Mouse (Mus musculus) myocyte (in vitro differentiated cells): Measurements from ENCODE around the gene Fus. TPM values are rescaled to one million over a fixed set of nuclear protein-coding genes. Genes with fewer than 3 reads are reported as not detected.

Experiments
- H3K27me3 ChIP-seq: one replicate; pipeline ENCODE4 v1.6.1; 2011; ENCODE audit not compliant: control insufficient read depth, insufficient read depth, insufficient read length
- H3K36me3 ChIP-seq: one replicate; pipeline ENCODE4 v1.6.1; 2011; ENCODE audit not compliant: control insufficient read depth, insufficient read depth
- H3K4me2 ChIP-seq: one replicate; pipeline ENCODE4 v1.6.1; 2011; ENCODE audit warnings: low read depth, control low read depth
- H3K4me3 ChIP-seq: one replicate; pipeline ENCODE4 v1.5.1; 2011; ENCODE audit warnings: mild to moderate bottlenecking, control low read depth, moderate library complexity
- H3K79me2 ChIP-seq: one replicate; pipeline ENCODE4 v1.6.1; 2011; ENCODE audit not compliant: control insufficient read depth, insufficient read depth
- H3ac ChIP-seq: one replicate; pipeline ENCODE4 v1.6.1; 2011; ENCODE audit not compliant: control insufficient read depth, insufficient read length
- CEBPB ChIP-seq: IDR thresholded peaks from 2 replicates; pipeline ENCODE4 v1.6.1; 2011; ENCODE audit warnings: mild to moderate bottlenecking, moderate library complexity; ENCODE audit not compliant: poor library complexity, insufficient read depth, severe bottlenecking
- E2F4 ChIP-seq: IDR thresholded peaks from one replicate; pipeline ENCODE4 v1.6.1; 2011; ENCODE audit warnings: mild to moderate bottlenecking, control low read depth, moderate library complexity; ENCODE audit not compliant: insufficient read depth
- MAX ChIP-seq: IDR thresholded peaks from one replicate; pipeline ENCODE4 v1.6.1; 2011; ENCODE audit warnings: low read depth, mild to moderate bottlenecking, control low read depth
- MYOD1 ChIP-seq, 3 experiments: IDR thresholded peaks; one replicate each; pipeline ENCODE4 v1.6.1; 2011; ENCODE audit warnings: control low read depth in 2 of 3, low read depth in 2 of 3, mild to moderate bottlenecking in 2 of 3, moderate library complexity in 1 of 3; ENCODE audit not compliant: insufficient read length in 2 of 3, control insufficient read depth in 1 of 3
- MYOG ChIP-seq, 3 experiments: IDR thresholded peaks; one replicate each; pipeline ENCODE4 v1.6.1; 2011; ENCODE audit warnings: control low read depth in 2 of 3, low read depth in 2 of 3, mild to moderate bottlenecking in 2 of 3; ENCODE audit not compliant: insufficient read length in 2 of 3, control insufficient read depth in 1 of 3, insufficient read depth in 1 of 3
- POLR2A ChIP-seq: IDR thresholded peaks from one replicate; pipeline ENCODE4 v1.6.1; 2011; ENCODE audit warnings: low read depth, mild to moderate bottlenecking, control low read depth, moderate library complexity; ENCODE audit not compliant: insufficient read length
- POLR2AphosphoS2 ChIP-seq: IDR thresholded peaks from one replicate; pipeline ENCODE4 v1.6.1; 2011; ENCODE audit warnings: low read depth, control low read depth; ENCODE audit not compliant: insufficient read length
- REST ChIP-seq: IDR thresholded peaks from one replicate; pipeline ENCODE4 v1.6.1; 2011; ENCODE audit warnings: mild to moderate bottlenecking, control low read depth, moderate library complexity; ENCODE audit not compliant: insufficient read depth, insufficient read length
- SRF ChIP-seq: IDR thresholded peaks from one replicate; pipeline ENCODE4 v1.6.1; 2011; ENCODE audit warnings: low read depth; ENCODE audit not compliant: control insufficient read depth, insufficient read length
- TCF12 ChIP-seq: IDR thresholded peaks from one replicate; pipeline ENCODE4 v1.6.1; 2011; ENCODE audit warnings: mild to moderate bottlenecking, control low read depth; ENCODE audit not compliant: poor library complexity, insufficient read depth, severe bottlenecking
- TCF3 ChIP-seq: IDR thresholded peaks from one replicate; pipeline ENCODE4 v1.6.1; 2011; ENCODE audit warnings: low read depth, control low read depth; ENCODE audit not compliant: insufficient read length
- USF1 ChIP-seq: IDR thresholded peaks from one replicate; pipeline ENCODE4 v1.6.1; 2011; ENCODE audit warnings: low read depth, mild to moderate bottlenecking, control low read depth, moderate library complexity
- polyA plus RNA-seq: library from polyadenylated mRNA; unstranded; fragments of >200 nt; fragmentation: generic; extraction: Trizol; gene quantifications from one replicate; pipeline ENCODE4 v1.2.1, GENCODE M21; 2012; ENCODE audit warnings: missing spikeins

The Fus gene
- polyA plus RNA-seq, 1 experiment: 231 TPM

GRCm38 (mm10) chr7:127922451-127923275 lies 44.6 kb upstream of the Fus start:
- peaks cover 9% of the 10 kb centered on the region for H3K36me3 ChIP-seq
- H3K79me2 ChIP-seq: no peaks in the 10 kb centered on the region
- no peak overlapping the region for H3K4me3 ChIP-seq
- no peak overlapping the region for H3K4me2 ChIP-seq
- H3K27me3 ChIP-seq: no peaks in the 10 kb centered on the region
- no peak for TF ChIP-seq MAX
- no peak for TF ChIP-seq TCF3
- no peak for TF ChIP-seq POLR2AphosphoS2
- TF ChIP-seq MYOG (IDR thresholded peaks at IDR 0.05; ENCODE audit: control insufficient read depth in 1 of 3, insufficient read depth in 1 of 3, insufficient read length in 2 of 3, low read depth in 2 of 3): no peak
- no peak for TF ChIP-seq TCF12
- TF ChIP-seq SRF: no peak
- TF ChIP-seq MYOD1 (IDR thresholded peaks at IDR 0.05; ENCODE audit: control insufficient read depth in 1 of 3, insufficient read length in 2 of 3, low read depth in 2 of 3): no peak
- no peak for TF ChIP-seq REST
- no peak for TF ChIP-seq CEBPB
- TF ChIP-seq POLR2A: no peak
- TF ChIP-seq USF1: no peak
- TF ChIP-seq E2F4: no peak
- H3ac ChIP-seq: no peak overlapping the region

DNA sequence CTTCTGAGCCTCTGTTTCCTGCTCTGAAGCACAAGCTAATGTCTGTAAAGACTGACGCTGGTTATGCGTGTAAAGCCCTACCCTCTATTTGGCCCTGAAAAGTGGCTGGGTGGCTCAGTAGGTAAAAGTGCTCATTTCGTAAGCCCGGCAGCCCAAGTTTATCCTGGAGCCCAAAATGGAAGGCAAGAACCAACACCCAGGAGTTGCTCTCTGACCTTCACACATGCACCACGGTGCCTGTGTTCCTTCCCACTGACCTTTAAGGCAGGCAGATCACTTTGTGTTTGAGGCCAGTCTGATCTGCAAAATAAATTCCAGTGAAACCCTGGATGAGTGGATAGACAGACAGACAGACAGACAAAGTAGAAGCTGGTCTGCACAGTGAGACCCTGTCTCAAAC lies 43.5 kb upstream of the Fus start:
- Histone ChIP-seq H3K4me2 (no peak overlapping the region), H3K36me3 (peaks cover 8% of the 10 kb centered on the region), H3K79me2 (no peaks in the 10 kb centered on the region), H3ac (no peak overlapping the region), H3K4me3 (no peak overlapping the region), H3K27me3 (no peaks in the 10 kb centered on the region)
- TF ChIP-seq TCF12 (no peak), E2F4 (no peak)

DNA sequence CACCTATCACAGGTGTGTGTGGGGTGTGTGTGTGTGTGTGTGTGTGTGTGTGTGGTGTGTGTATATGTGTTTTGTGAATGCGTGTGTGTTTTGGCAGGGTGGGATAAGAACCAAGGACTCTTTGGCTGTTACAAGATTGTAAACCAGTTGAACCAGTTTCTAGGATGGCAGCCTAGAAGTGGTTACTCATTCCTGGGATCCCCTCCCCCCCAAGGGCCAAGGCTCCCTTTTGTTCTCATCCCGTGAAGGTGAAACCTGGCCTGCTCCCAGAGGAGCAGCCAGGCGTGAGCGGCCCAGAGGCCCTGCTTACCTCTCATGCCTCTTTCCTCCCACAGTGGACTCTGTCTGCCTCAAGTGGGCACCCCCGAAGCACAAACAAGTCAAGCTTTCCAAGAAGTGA lies 42.0 kb upstream of the Fus start:
- no peak overlapping the region for H3K4me3 ChIP-seq
- no peak overlapping the region for H3K4me2 ChIP-seq
- no peaks in the 10 kb centered on the region for H3K27me3 ChIP-seq
- H3K36me3 ChIP-seq: peaks cover 8% of the 10 kb centered on the region
- TF ChIP-seq POLR2AphosphoS2 (no peak), TCF3 (no peak), MYOD1 (IDR thresholded peaks at IDR 0.05; ENCODE audit: control insufficient read depth in 1 of 3, insufficient read length in 2 of 3, low read depth in 2 of 3) (no peak), POLR2A (no peak), TCF12 (no peak), USF1 (no peak), REST (no peak), MYOG (IDR thresholded peaks at IDR 0.05; ENCODE audit: control insufficient read depth in 1 of 3, insufficient read depth in 1 of 3, insufficient read length in 2 of 3, low read depth in 2 of 3) (no peak), MAX (no peak), CEBPB (no peak), SRF (no peak), E2F4 (no peak)
- no peaks in the 10 kb centered on the region for H3K79me2 ChIP-seq
- no peak overlapping the region for H3ac ChIP-seq

- peaks cover 8% of the 10 kb centered on the region for H3K36me3 ChIP-seq
- H3ac ChIP-seq: no peak overlapping the region
- H3K27me3 ChIP-seq: no peaks in the 10 kb centered on the region
- H3K4me3 ChIP-seq: no peak overlapping the region
- H3K4me2 ChIP-seq: no peak overlapping the region
- H3K79me2 ChIP-seq: no peaks in the 10 kb centered on the region
- no peak for TF ChIP-seq MYOD1 (IDR thresholded peaks at IDR 0.05; ENCODE audit: control insufficient read depth in 1 of 3, insufficient read length in 2 of 3, low read depth in 2 of 3)
- no peak for TF ChIP-seq POLR2A
- no peak for TF ChIP-seq TCF12
- TF ChIP-seq POLR2AphosphoS2: no peak
- TF ChIP-seq CEBPB: no peak
- no peak for TF ChIP-seq REST
- no peak for TF ChIP-seq E2F4
- TF ChIP-seq USF1: no peak
- TF ChIP-seq MYOG (IDR thresholded peaks at IDR 0.05; ENCODE audit: control insufficient read depth in 1 of 3, insufficient read depth in 1 of 3, insufficient read length in 2 of 3, low read depth in 2 of 3): no peak
Observed at GRCm38 (mm10) chr7:127926066-127926465, 41.2 kb upstream of the Fus start.

- no peaks in the 10 kb centered on the region for H3K27me3 ChIP-seq
- H3K79me2 ChIP-seq: no peaks in the 10 kb centered on the region
- TF ChIP-seq TCF3 (no peak), POLR2AphosphoS2 (no peak), SRF (no peak), TCF12 (no peak), E2F4 (no peak), CEBPB (no peak)
- peaks cover 8% of the 10 kb centered on the region for H3K36me3 ChIP-seq
- H3ac ChIP-seq: no peak overlapping the region
- H3K4me3 ChIP-seq: no peak overlapping the region
- no peak overlapping the region for H3K4me2 ChIP-seq
Observed at GRCm38 (mm10) chr7:127926846-127927245, 40.4 kb upstream of the Fus start.
